Mouse (Mus musculus): Measurements from ENCODE around the gene Mlx.

The Mlx gene

GRCm38 (mm10) chr11:101086756-101087681, at the start of gene Mlx:
Gene Mlx, plus strand, starts transcription at chr11:101087277.
- DNase-seq (ENCODE audit: low read depth, low spot score), result peak; percentile 77

- no peak for DNase-seq (ENCODE audit: low read depth, low spot score)
These were observed 49.3 kb upstream of the Mlx start for GRCm38 (mm10) chr11:101037795-101038194.

GRCm38 (mm10) chr11:101045826-101046225, 41.3 kb upstream of the Mlx start:
- DNase-seq (ENCODE audit: low read depth, low spot score), result no peak

- DNase-seq (ENCODE audit: low read depth, low spot score), result no peak
These were observed 40.6 kb upstream of the Mlx start for GRCm38 (mm10) chr11:101046440-101046839.

- no peak for DNase-seq (ENCODE audit: low read depth, low spot score)
These were observed 39.6 kb upstream of the Mlx start for GRCm38 (mm10) chr11:101047502-101047901.

GRCm38 (mm10) chr11:101050359-101050758, 36.7 kb upstream of the Mlx start:
- DNase-seq (ENCODE audit: low read depth, low spot score), result no peak

- no peak for DNase-seq (ENCODE audit: low read depth, low spot score)
These were observed 36.0 kb upstream of the Mlx start for GRCm38 (mm10) chr11:101051051-101051493.

GRCm38 (mm10) chr11:101051617-101052016, 35.5 kb upstream of the Mlx start:
- DNase-seq (ENCODE audit: low read depth, low spot score), result no peak

- DNase-seq (ENCODE audit: low read depth, low spot score), result no peak
These were observed 34.2 kb upstream of the Mlx start for GRCm38 (mm10) chr11:101052751-101053473.

GRCm38 (mm10) chr11:101053974-101054373, 33.1 kb upstream of the Mlx start:
- no peak for DNase-seq (ENCODE audit: low read depth, low spot score)

GRCm38 (mm10) chr11:101055418-101055817, 31.7 kb upstream of the Mlx start:
- no peak for DNase-seq (ENCODE audit: low read depth, low spot score)

- no peak for DNase-seq (ENCODE audit: low read depth, low spot score)
These were observed 30.2 kb upstream of the Mlx start for GRCm38 (mm10) chr11:101056885-101057284.

- DNase-seq (ENCODE audit: low read depth, low spot score), result peak; percentile 57
These were observed 29.2 kb upstream of the Mlx start for GRCm38 (mm10) chr11:101057860-101058259.

GRCm38 (mm10) chr11:101058726-101059125, 28.4 kb upstream of the Mlx start:
- DNase-seq (ENCODE audit: low read depth, low spot score), result no peak

GRCm38 (mm10) chr11:101059473-101059872, 27.6 kb upstream of the Mlx start:
- DNase-seq (ENCODE audit: low read depth, low spot score), result no peak

- DNase-seq (ENCODE audit: low read depth, low spot score), result no peak
These were observed 27.0 kb upstream of the Mlx start for GRCm38 (mm10) chr11:101060126-101060525.

- DNase-seq (ENCODE audit: low read depth, low spot score), result no peak
These were observed 26.0 kb upstream of the Mlx start for GRCm38 (mm10) chr11:101061049-101061448.

- DNase-seq (ENCODE audit: low read depth, low spot score), result no peak
These were observed 24.8 kb upstream of the Mlx start for GRCm38 (mm10) chr11:101062165-101062884.

GRCm38 (mm10) chr11:101062971-101063675, 24.0 kb upstream of the Mlx start:
- no peak for DNase-seq (ENCODE audit: low read depth, low spot score)

- no peak for DNase-seq (ENCODE audit: low read depth, low spot score)
These were observed 23.3 kb upstream of the Mlx start for GRCm38 (mm10) chr11:101063676-101064327.

- DNase-seq (ENCODE audit: low read depth, low spot score), result no peak
These were observed 22.6 kb upstream of the Mlx start for GRCm38 (mm10) chr11:101064462-101064861.

Data from retina, adult 2 months (tissue).